Mouse (Mus musculus) neural tube, embryonic 12.5 days (tissue): Measurements from ENCODE around the gene Actbl2. TPM values are rescaled to one million over a fixed set of nuclear protein-coding genes. Genes with fewer than 3 reads are reported as not detected.

Source experiments
- ATAC-seq: fragments of 200-750 bp; cut with Nextera tagmentation; 2 replicates; pipeline ENCODE4 v1.8.0; 2017; ENCODE audit warnings: low read depth, mild to moderate bottlenecking, moderate TSS enrichment, moderate library complexity; ENCODE audit not compliant: low FRiP score
- H3K27ac ChIP-seq: fragments of 300-500 bp; sonication (generic); 2 replicates; pipeline ENCODE4 v1.5.1; 2016
- H3K27me3 ChIP-seq: fragments of 300-500 bp; sonication (generic); replicated peaks from 2 replicates; pipeline ENCODE4 v1.6.1; 2016; ENCODE audit warnings: mild to moderate bottlenecking
- H3K36me3 ChIP-seq: fragments of 300-500 bp; sonication (generic); 2 replicates; pipeline ENCODE4 v1.6.1; 2016; ENCODE audit warnings: mild to moderate bottlenecking
- H3K4me1 ChIP-seq: fragments of 300-500 bp; sonication (generic); 2 replicates; pipeline ENCODE4 v1.6.1; 2016
- H3K4me2 ChIP-seq: fragments of 300-500 bp; sonication (generic); replicated peaks from 2 replicates; pipeline ENCODE4 v1.6.1; 2016; ENCODE audit warnings: mild to moderate bottlenecking
- H3K4me3 ChIP-seq: fragments of 300-500 bp; sonication (generic); 2 replicates; pipeline ENCODE4 v1.5.1; 2016
- H3K9ac ChIP-seq: fragments of 300-500 bp; sonication (generic); 2 replicates; pipeline ENCODE4 v1.6.1; 2016; ENCODE audit warnings: mild to moderate bottlenecking
- H3K9me3 ChIP-seq: fragments of 300-500 bp; sonication (generic); 2 replicates; pipeline ENCODE4 v1.6.1; 2016; ENCODE audit warnings: mild to moderate bottlenecking
- WGBS: fragments of 180-500 bp; shearing (Covaris S2); methylation state at CpG from one replicate; pipeline ENCODE4 v1.1.7; 2016; 5-methylcytosine and 5-hydroxymethylcytosine counted together
- polyA plus RNA-seq: library from polyadenylated mRNA; unstranded; fragments of >200 nt; fragmentation: Nextera tagmentation; extraction: Ambion mirVana; gene quantifications from 2 replicates; pipeline ENCODE4 v1.2.1, GENCODE M21; 2016

Actbl2 gene
- polyA plus RNA-seq, 1 experiment from 2014 or later = not detected

- ATAC-seq = no peak
- H3K36me3 ChIP-seq = no peaks in the 10 kb centered on the region
Observed at GRCm38 (mm10) chr13:111251795-111252194, 3.0 kb upstream of the Actbl2 start.

GRCm38 (mm10) chr13:111258016-111258415 is 3.2 kb downstream of the Actbl2 start:
- H3K9me3 ChIP-seq = no peaks in the 10 kb centered on the region
- ATAC-seq = no peak

More at GRCm38 (mm10) chr13:111251795-111252194, 3.0 kb upstream of the Actbl2 start:
- no peaks in the 10 kb centered on the region for H3K27me3 ChIP-seq
- no peak overlapping the region for H3K27ac ChIP-seq
- H3K4me3 ChIP-seq = no peak overlapping the region
- H3K4me2 ChIP-seq = no peak overlapping the region
- no peak overlapping the region for H3K9ac ChIP-seq
- 54% methylated on average over 5 of the region's 5 CpGs for WGBS
- H3K4me1 ChIP-seq = no peaks in the 10 kb centered on the region
- H3K9me3 ChIP-seq = no peaks in the 10 kb centered on the region

GRCm38 (mm10) chr13:111258424-111259092 is 3.7 kb downstream of the Actbl2 start:
- Histone ChIP-seq H3K27me3 (no peaks in the 10 kb centered on the region), H3K4me3 (no peak overlapping the region), H3K4me2 (no peak overlapping the region), H3K4me1 (no peaks in the 10 kb centered on the region), H3K27ac (no peak overlapping the region), H3K9ac (no peak overlapping the region), H3K9me3 (no peaks in the 10 kb centered on the region), H3K36me3 (no peaks in the 10 kb centered on the region)
- 77% methylated on average over 11 of the region's 11 CpGs for WGBS
- ATAC-seq = no peak

More at GRCm38 (mm10) chr13:111258016-111258415, 3.2 kb downstream of the Actbl2 start:
- Histone ChIP-seq H3K4me2 (no peak overlapping the region), H3K27ac (no peak overlapping the region), H3K4me1 (no peaks in the 10 kb centered on the region), H3K9ac (no peak overlapping the region), H3K36me3 (no peaks in the 10 kb centered on the region), H3K4me3 (no peak overlapping the region), H3K27me3 (no peaks in the 10 kb centered on the region)
- 80% methylated on average over 4 of the region's 4 CpGs for WGBS

- no peak overlapping the region for H3K9ac ChIP-seq
- H3K27me3 ChIP-seq = no peaks in the 10 kb centered on the region
- H3K9me3 ChIP-seq = no peaks in the 10 kb centered on the region
- H3K36me3 ChIP-seq = no peaks in the 10 kb centered on the region
- H3K4me2 ChIP-seq = no peak overlapping the region
- H3K4me1 ChIP-seq = no peaks in the 10 kb centered on the region
- H3K27ac ChIP-seq = no peak overlapping the region
- 46% methylated on average over 6 of the region's 6 CpGs for WGBS
- H3K4me3 ChIP-seq = no peak overlapping the region
- ATAC-seq = no peak
Observed at GRCm38 (mm10) chr13:111259093-111259491, 4.3 kb downstream of the Actbl2 start.

GRCm38 (mm10) chr13:111259711-111260110 is 4.9 kb downstream of the Actbl2 start:
- Histone ChIP-seq H3K4me3 (no peak overlapping the region), H3K4me2 (no peak overlapping the region), H3K4me1 (no peaks in the 10 kb centered on the region), H3K27me3 (no peaks in the 10 kb centered on the region), H3K9ac (no peak overlapping the region), H3K36me3 (no peaks in the 10 kb centered on the region), H3K27ac (no peak overlapping the region), H3K9me3 (no peaks in the 10 kb centered on the region)
- 78% methylated on average over 7 of the region's 7 CpGs for WGBS
- no peak for ATAC-seq

- Histone ChIP-seq H3K27me3 (no peaks in the 10 kb centered on the region), H3K36me3 (no peaks in the 10 kb centered on the region), H3K4me2 (no peak overlapping the region), H3K9me3 (no peaks in the 10 kb centered on the region), H3K27ac (no peak overlapping the region), H3K9ac (no peak overlapping the region), H3K4me3 (no peak overlapping the region), H3K4me1 (no peaks in the 10 kb centered on the region)
- 73% methylated on average over 2 of the region's 2 CpGs for WGBS
- ATAC-seq = no peak
Observed at GRCm38 (mm10) chr13:111263186-111263585, 8.4 kb downstream of the Actbl2 start.

GRCm38 (mm10) chr13:111263758-111264157 is 8.9 kb downstream of the Actbl2 start:
- no peaks in the 10 kb centered on the region for H3K36me3 ChIP-seq
- no peak overlapping the region for H3K27ac ChIP-seq
- no peak overlapping the region for H3K4me3 ChIP-seq
- H3K27me3 ChIP-seq = no peaks in the 10 kb centered on the region
- H3K4me1 ChIP-seq = no peaks in the 10 kb centered on the region
- H3K9me3 ChIP-seq = no peaks in the 10 kb centered on the region
- H3K9ac ChIP-seq = no peak overlapping the region
- H3K4me2 ChIP-seq = no peak overlapping the region
- 90% methylated on average over 3 of the region's 3 CpGs for WGBS
- no peak for ATAC-seq

GRCm38 (mm10) chr13:111265231-111266000 is 10.6 kb downstream of the Actbl2 start:
- 80% methylated on average over 4 of the region's 4 CpGs for WGBS
- Histone ChIP-seq H3K27ac (no peak overlapping the region), H3K36me3 (no peaks in the 10 kb centered on the region), H3K9me3 (no peaks in the 10 kb centered on the region), H3K27me3 (no peaks in the 10 kb centered on the region), H3K4me1 (no peaks in the 10 kb centered on the region), H3K4me3 (no peak overlapping the region), H3K9ac (no peak overlapping the region), H3K4me2 (no peak overlapping the region)
- no peak for ATAC-seq

- H3K27me3 ChIP-seq = no peaks in the 10 kb centered on the region
Observed at GRCm38 (mm10) chr13:111266855-111267254, 12.0 kb downstream of the Actbl2 start.

GRCm38 (mm10) chr13:111268992-111269391 is 14.2 kb downstream of the Actbl2 start:
- no peak for ATAC-seq
- no peak overlapping the region for H3K4me3 ChIP-seq
- H3K27me3 ChIP-seq = no peaks in the 10 kb centered on the region
- H3K9me3 ChIP-seq = no peaks in the 10 kb centered on the region
- H3K36me3 ChIP-seq = no peaks in the 10 kb centered on the region
- no peaks in the 10 kb centered on the region for H3K4me1 ChIP-seq
- H3K9ac ChIP-seq = no peak overlapping the region
- no peak overlapping the region for H3K4me2 ChIP-seq
- 88% methylated on average over 5 of the region's 5 CpGs for WGBS
- no peak overlapping the region for H3K27ac ChIP-seq

More at GRCm38 (mm10) chr13:111266855-111267254, 12.0 kb downstream of the Actbl2 start:
- H3K4me2 ChIP-seq = no peak overlapping the region
- no peaks in the 10 kb centered on the region for H3K4me1 ChIP-seq
- no peaks in the 10 kb centered on the region for H3K9me3 ChIP-seq
- H3K27ac ChIP-seq = no peak overlapping the region
- whole genome bisulfite sequencing = 76% methylated on average over 5 of the region's 5 CpGs
- no peak overlapping the region for H3K4me3 ChIP-seq
- no peak for ATAC-seq
- no peak overlapping the region for H3K9ac ChIP-seq
- no peaks in the 10 kb centered on the region for H3K36me3 ChIP-seq

- Histone ChIP-seq H3K9me3 (no peaks in the 10 kb centered on the region), H3K27me3 (no peaks in the 10 kb centered on the region), H3K36me3 (no peaks in the 10 kb centered on the region), H3K9ac (no peak overlapping the region), H3K4me2 (no peak overlapping the region), H3K4me3 (no peak overlapping the region), H3K27ac (no peak overlapping the region), H3K4me1 (no peaks in the 10 kb centered on the region)
- 86% methylated on average over 13 of the region's 13 CpGs for WGBS
- no peak for ATAC-seq
Observed at GRCm38 (mm10) chr13:111269789-111270335, 15.0 kb downstream of the Actbl2 start.

- no peak overlapping the region for H3K27ac ChIP-seq
- 56% methylated on average over 8 of the region's 8 CpGs for WGBS
- H3K4me3 ChIP-seq = no peak overlapping the region
- H3K9me3 ChIP-seq = no peaks in the 10 kb centered on the region
- no peak overlapping the region for H3K9ac ChIP-seq
- H3K4me2 ChIP-seq = no peak overlapping the region
- no peaks in the 10 kb centered on the region for H3K27me3 ChIP-seq
- H3K36me3 ChIP-seq = no peaks in the 10 kb centered on the region
- H3K4me1 ChIP-seq = no peaks in the 10 kb centered on the region
- ATAC-seq = no peak
Observed at GRCm38 (mm10) chr13:111271868-111272267, 17.1 kb downstream of the Actbl2 start.
